Mouse (Mus musculus) gastrocnemius, postnatal 10 days (tissue): Measurements from ENCODE around the gene Olfr810. TPM values are rescaled to one million over a fixed set of nuclear protein-coding genes. Genes with fewer than 3 reads are reported as not detected.

ENCODE experiments used
- DNase-seq: peaks from one replicate; pipeline ENCODE4 v3.0.0; 2021; ENCODE audit warnings: mixed read lengths
- long read RNA-seq, 2 experiments: library from polyadenylated mRNA; stranded (forward); transcript quantifications; one replicate each; pipeline ENCODE4 v2.0.0; 2021
- total RNA-seq, 2 experiments: library from RNA; stranded (reverse); gene quantifications; 2 replicates each; pipeline ENCODE4 v1.2.3; 2021

The Olfr810 gene
- not detected for total RNA-seq
- long read RNA-seq, experiment 1, result 0 reads
- long read RNA-seq, experiment 2, result 0 reads

DNA sequence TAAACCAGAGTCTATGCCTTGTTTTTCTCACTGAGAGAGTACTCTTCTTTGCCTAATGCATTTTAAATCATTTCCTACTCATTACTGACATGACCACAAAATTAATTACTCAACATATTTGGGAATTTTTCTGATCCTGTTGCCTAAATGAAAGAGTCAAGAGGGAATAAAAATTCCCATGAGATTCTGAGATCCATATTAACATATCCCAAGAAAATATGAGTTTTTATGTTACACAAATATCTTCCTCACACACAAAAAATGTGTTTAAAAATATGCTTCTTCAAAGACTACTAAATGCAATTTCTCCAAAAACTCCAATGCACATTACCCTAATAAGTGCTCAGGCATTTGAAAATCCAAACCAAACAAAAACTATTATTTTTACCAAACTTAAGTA, at the start of gene Olfr810:
Gene Olfr810, minus strand, starts transcription at position 101 of the 400 bp plus-strand sequence.
- no peak for DNase-seq

- DNase-seq, result no peak
Measured at GRCm38 (mm10) chr10:129804296-129804695, 9.6 kb upstream of the Olfr810 start, which contains the start of gene Olfr811. Gene Olfr811 (minus strand): TSS chr10:129804396.

DNA sequence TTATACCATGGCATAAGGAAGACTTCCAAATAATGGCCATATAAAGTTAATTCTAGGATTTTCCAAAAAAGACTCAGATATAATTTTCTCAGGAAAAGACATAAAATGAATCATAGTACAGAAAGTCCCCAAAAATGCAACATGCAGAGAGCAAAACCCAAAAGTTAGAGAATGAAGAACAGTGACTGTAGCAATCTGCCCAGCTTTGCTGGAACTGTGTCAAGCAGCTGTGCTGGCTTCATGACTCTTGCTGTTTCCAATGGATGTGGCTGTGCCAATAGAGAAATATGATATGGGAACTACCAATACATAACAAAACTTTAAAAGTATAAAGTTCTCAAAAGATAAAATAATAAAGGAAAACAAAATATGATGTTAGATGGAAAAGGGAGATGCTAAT, 16.6 kb downstream of the Olfr810 start:
- DNase-seq, result peak; percentile 36

GRCm38 (mm10) chr10:129774338-129774737, 20.4 kb downstream of the Olfr810 start, which contains the start of gene Olfr809:
Gene Olfr809 (plus strand): TSS chr10:129774638.
- no peak for DNase-seq

DNA sequence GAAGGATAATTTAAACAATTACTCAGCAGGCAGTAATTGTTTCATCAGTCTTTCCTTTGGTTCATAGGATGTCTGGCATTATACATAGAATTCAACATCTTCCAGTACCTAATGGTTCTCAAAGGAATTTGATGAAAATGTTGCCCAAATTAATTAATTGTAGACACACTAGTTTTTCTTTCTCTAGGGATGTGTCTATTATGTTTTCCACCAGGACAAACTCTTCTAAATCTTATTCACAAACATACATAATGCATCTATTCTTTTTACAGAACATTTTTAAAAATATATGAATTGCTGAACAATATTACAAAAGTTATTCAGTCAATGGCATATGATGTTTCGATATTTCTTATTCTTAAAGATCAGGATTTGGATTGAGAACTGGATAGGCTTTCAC, 29.5 kb downstream of the Olfr810 start, which contains the start of gene Olfr808:
Gene Olfr808, plus strand, starts transcription at position 301 of the 400 bp plus-strand sequence.
- DNase-seq, result no peak

GRCm38 (mm10) chr10:129757693-129758092, 37.0 kb downstream of the Olfr810 start, which contains the start of gene Olfr807:
Gene Olfr807 (minus strand): TSS chr10:129757793.
- DNase-seq, result no peak

DNA sequence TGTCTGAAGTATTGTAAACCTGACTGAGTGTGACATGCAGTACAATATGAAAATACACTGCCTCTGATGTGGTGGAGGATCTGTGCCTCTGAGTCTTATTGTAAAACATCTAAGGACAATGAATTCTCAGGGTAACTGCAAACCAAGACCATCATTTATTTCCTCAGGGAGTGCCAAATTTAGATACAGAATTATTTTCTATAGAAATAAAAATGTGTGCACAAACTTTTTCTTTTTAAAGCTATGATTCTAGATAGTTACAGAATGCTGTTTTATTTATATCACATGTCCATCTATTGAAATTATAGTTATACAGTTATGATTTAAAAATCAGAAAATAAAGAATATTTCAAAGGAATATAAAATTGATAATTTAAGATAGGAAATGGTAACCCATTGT, 52.9 kb downstream of the Olfr810 start, which contains the start of gene Olfr806:
Gene Olfr806, minus strand, starts transcription at position 101 of the 400 bp plus-strand sequence.
- DNase-seq, result no peak

Other genes with a start within 250 kb of the Olfr810 start
- not detected for gene Olfr794, start 227.3 kb downstream of the Olfr810 start, total RNA-seq
- gene Olfr796, start 182.3 kb downstream of the Olfr810 start, total RNA-seq, result not detected
- gene Olfr798, start 167.0 kb downstream of the Olfr810 start, total RNA-seq, result not detected
- gene Olfr799, start 157.4 kb downstream of the Olfr810 start, total RNA-seq, result not detected
- not detected for gene Olfr800, start 137.2 kb downstream of the Olfr810 start, total RNA-seq
- not detected for gene Olfr801, start 121.1 kb downstream of the Olfr810 start, total RNA-seq
- not detected for gene Olfr802, start 106.7 kb downstream of the Olfr810 start, total RNA-seq
- not detected for gene Olfr803, start 100.6 kb downstream of the Olfr810 start, total RNA-seq
- gene Olfr804, start 91.7 kb downstream of the Olfr810 start, total RNA-seq, result not detected
- gene Olfr805, start 65.5 kb downstream of the Olfr810 start, total RNA-seq, result not detected
- gene Olfr806, start 53.0 kb downstream of the Olfr810 start, total RNA-seq, result not detected
- not detected for gene Olfr807, start 37.1 kb downstream of the Olfr810 start, total RNA-seq
- gene Olfr808, start 29.4 kb downstream of the Olfr810 start, total RNA-seq, result not detected
- gene Olfr809, start 20.3 kb downstream of the Olfr810 start, total RNA-seq, result not detected
- not detected for gene Olfr811, start 9.5 kb upstream of the Olfr810 start, total RNA-seq
- not detected for gene Olfr812, start 51.2 kb upstream of the Olfr810 start, total RNA-seq
- gene Olfr813, start 60.5 kb upstream of the Olfr810 start, total RNA-seq, result not detected
- not detected for gene Olfr814, start 84.9 kb upstream of the Olfr810 start, total RNA-seq
- gene Olfr815, start 111.0 kb upstream of the Olfr810 start, total RNA-seq, result not detected
- gene Olfr816, start 120.7 kb upstream of the Olfr810 start, total RNA-seq, result not detected
- gene Olfr818, start 154.2 kb upstream of the Olfr810 start, total RNA-seq, result not detected
- gene Olfr819, start 172.3 kb upstream of the Olfr810 start, total RNA-seq, result not detected
- not detected for gene Olfr247, start 181.2 kb upstream of the Olfr810 start, total RNA-seq
- gene Gm10310, start 190.1 kb upstream of the Olfr810 start, total RNA-seq, result not detected
- gene Olfr820, start 217.7 kb upstream of the Olfr810 start, total RNA-seq, result not detected
- not detected for gene Olfr821, start 235.4 kb upstream of the Olfr810 start, total RNA-seq